In genomic region chr3:116562408-116563094, GRCm38 (mm10) we compare ENCODE assay signal across 1 mouse cellular context.
TF ChIP-seq lines count a peak whose summit lies in the region.

TSS of gene Lrrc39 (plus strand) at chr3:116562973.

TF ChIP-seq in CH12.LX, 34 proteins besides CTCF, POLR2A, EP300 and RAD21 (continued from another document):
- TF ChIP-seq USF1 (IDR thresholded peaks at IDR 0.05; ENCODE audit: low read depth, low read length) (peak; percentile 59), JUN (IDR thresholded peaks at IDR 0.05; ENCODE audit: insufficient read depth, low read depth, low read length) (no peak), ZMIZ1 (IDR thresholded peaks at IDR 0.05; ENCODE audit: low read depth, low read length) (no peak), MXI1 (IDR thresholded peaks at IDR 0.05; ENCODE audit: low read depth, low read length) (no peak), ZKSCAN1 (IDR thresholded peaks at IDR 0.05; ENCODE audit: borderline replicate concordance, low read depth, low read length) (no peak), JUND (conservative IDR thresholded peaks at IDR 0.05; ENCODE audit: low read depth, low read length) (no peak)
